Mouse (Mus musculus): ENCODE measurements around the gene Trmt61a.

DNA sequence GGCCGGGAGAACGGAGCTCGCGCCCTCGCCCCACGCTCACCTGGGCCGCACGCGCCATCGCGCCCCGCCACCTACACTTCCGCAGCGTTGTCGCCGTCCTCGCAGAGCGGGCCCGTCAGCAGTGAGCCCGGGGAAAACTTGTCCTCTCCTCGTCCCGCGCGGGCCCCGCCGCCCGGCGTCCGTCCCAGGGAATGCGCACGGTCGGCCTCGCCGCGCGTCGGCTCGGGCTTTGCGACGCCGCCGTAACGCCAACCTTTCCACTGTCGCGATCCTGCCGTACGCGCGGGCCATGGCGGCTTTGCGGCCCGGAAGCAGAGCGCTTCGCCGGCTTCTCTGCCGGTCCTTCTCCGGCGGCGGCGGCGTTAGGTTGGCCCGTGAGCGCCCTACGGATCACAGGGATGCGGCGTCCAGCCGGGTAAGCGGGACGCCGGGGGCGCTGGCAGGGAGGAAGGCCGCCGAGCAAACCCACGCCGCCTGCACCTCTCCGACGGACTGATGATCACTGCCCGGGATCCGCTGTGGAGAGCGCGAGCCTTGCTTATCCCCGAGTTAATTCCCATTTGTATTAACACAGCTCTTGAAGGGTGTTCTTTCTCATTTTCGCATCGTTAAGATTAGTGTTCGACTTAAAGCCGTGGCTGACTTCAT is 35.2 kb downstream of the Trmt61a start, which contains the start of the genes Bag5 and Apopt1:
- TF ChIP-seq EP300 (IDR thresholded peaks at IDR 0.05; ENCODE audit: low read depth) = no peak
- TF ChIP-seq CTCF (IDR thresholded peaks at IDR 0.05; ENCODE audit: low read depth) = peak; percentile 33; the same call in 1 of the 2 replicates

Data from liver, postnatal 0 days (tissue).